Mouse (Mus musculus) hindlimb bud, embryonic 11.5 days (tissue): ENCODE results near the gene Gnaq.

Experiments used
- DNase-seq: peaks from one replicate; pipeline ENCODE4 v3.0.0-alpha.2; 2012; ENCODE audit warnings: low read depth, low spot score; ENCODE audit errors: extremely low spot score

Gene Gnaq

DNA sequence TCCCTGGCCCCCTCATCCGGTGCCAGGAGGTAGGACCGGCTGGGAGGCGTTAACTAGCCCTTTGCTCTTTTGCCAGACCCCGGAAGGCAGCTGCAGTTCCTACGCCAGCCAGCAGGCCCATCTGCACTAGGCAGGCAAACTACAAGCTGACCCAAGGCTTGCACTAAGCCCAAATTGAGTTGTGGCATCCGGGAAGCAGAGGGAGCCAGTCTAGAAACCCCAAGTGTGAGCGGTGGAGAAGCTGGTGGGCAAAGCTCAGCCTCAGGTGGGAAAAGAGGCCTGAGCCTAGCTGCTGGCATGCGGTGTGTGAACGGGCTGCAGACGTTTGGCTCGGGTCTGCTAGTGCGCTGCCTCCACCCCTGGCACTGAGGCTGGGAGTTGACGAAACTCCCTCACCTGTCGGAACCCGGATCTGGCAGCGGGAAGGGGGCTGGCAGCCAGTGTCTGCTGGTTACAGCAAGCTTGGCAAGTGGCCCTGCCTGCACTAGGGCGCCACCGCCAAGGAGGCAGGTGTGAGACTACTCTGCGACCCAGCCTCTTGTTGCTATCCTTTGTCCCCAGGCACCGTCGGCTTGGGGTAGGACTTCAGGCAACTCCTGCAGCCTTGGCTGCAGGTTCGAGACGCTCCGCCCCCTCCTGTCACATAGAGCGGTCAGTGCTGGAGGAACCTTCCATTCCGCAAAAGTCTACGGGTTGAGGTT is 303.1 kb downstream of the Gnaq start, which contains the start of gene Gna14:
Gna14 (plus strand) TSS at position 232 of the 701 bp plus-strand sequence.
- DNase-seq, result no peak

DNA sequence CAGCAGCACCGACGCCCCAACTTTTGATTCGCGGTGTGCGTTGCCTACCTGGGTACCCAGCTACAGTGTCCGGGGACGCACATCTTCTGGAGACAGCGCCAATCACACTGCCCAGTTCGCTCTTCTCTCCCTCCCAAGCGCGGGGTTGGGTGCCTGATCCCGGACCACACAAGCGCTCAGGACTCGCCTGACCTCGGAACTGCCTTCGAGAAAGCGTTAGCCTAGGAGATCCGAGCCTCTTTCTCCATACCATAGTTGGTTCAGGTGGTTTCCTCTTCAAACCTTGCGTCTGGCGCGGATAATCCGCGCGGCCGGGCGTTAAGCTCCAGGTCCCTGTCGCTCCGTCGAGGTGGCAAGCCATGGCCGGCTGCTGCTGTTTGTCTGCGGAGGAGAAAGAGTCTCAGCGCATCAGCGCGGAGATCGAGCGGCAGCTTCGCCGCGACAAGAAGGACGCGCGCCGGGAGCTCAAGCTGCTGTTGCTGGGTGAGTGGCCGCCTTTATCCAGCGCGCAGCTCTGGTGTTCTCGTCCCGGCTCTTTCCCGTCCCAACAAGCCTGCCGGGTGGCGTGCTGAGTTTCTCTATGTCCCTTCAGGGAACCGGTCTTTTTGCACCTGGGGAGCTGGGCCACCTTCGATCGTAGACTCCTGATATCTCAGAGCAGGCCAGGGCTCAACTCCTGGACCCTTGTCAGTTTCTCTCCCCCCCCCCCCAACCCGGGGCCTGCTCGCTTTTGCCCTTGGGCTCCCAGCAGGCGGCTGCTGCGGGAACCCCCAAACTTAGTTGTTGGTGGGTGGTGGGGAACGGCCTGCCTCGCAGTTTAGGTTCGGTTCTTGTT is 303.9 kb downstream of the Gnaq start:
- DNase-seq, result no peak
